Mouse (Mus musculus) adrenal gland, postnatal 25 days (tissue): Measurements from ENCODE around the gene Pif1. TPM values are rescaled to one million over a fixed set of nuclear protein-coding genes. Genes with fewer than 3 reads are reported as not detected.

Experiments used
- DNase-seq: peaks from one replicate; pipeline ENCODE4 v3.0.0; 2021; ENCODE audit warnings: mixed read lengths
- total RNA-seq: library from RNA; stranded (reverse); gene quantifications from 2 replicates; pipeline ENCODE4 v1.2.3, GENCODE M21; 2021

Pif1 gene
- total RNA-seq, 1 experiment from 2014 or later = 1.1 TPM

- DNase-seq = no peak
Measured at GRCm38 (mm10) chr9:65640838-65641410, 54.0 kb downstream of the Pif1 start.

DNA sequence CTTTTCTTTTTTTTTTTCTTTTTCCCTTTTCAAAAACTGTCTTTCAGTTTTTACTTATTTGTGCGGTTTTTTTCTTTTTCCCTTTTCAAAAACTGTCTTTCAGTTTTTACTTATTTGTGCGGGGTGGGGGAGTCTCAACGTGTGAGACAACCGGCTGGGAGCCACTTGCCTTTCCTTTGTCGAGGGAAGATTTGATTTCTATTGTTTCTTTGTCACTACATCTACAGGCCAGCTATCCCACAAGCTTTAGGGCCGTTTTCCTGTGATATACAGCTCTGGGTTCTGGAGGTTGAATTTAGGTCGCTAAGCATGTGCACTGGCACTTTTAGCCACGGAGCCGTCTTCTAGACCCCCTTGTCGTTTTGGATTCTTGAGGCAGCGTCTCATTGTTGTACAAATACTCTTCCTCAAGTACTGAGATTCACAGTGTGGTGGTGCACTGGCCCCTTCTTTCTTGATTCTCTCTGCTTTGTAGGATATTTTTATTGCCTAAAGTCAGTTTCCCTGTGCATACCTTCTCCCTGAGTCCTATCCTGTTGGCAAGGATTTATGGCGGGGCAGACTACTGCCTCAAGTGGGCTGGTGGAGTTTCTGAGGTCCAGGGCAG, 54.6 kb downstream of the Pif1 start:
- DNase-seq = no peak

GRCm38 (mm10) chr9:65642546-65642945, 55.6 kb downstream of the Pif1 start:
- DNase-seq = no peak

- peak; percentile 40 for DNase-seq
Measured at GRCm38 (mm10) chr9:65644960-65645359, 58.0 kb downstream of the Pif1 start.

Other genes with a start within 250 kb of the Pif1 start
- 16.1 and 19.0 TPM in 2 replicates for gene Pdcd7, start 241.1 kb upstream of the Pif1 start, total RNA-seq
- gene Ubap1l, start 226.1 kb upstream of the Pif1 start, total RNA-seq = 0.90 TPM in 1 of 2 replicates, not detected in the other
- 0.43 TPM in 1 of 2 replicates, not detected in the other for gene Kbtbd13, start 195.5 kb upstream of the Pif1 start, total RNA-seq
- gene Rasl12, start 188.7 kb upstream of the Pif1 start, total RNA-seq = 9.6 and 15.9 TPM in 2 replicates
- gene Slc51b, start 164.2 kb upstream of the Pif1 start, total RNA-seq = not detected in 2 replicates
- 16.9 and 20.1 TPM in 2 replicates for gene Mtfmt, start 151.4 kb upstream of the Pif1 start, total RNA-seq
- 42.3 and 54.8 TPM in 2 replicates for gene Spg21, start 126.2 kb upstream of the Pif1 start, total RNA-seq
- 2.1 and 3.5 TPM in 2 replicates for gene Ankdd1a, start 67.0 kb upstream of the Pif1 start, total RNA-seq
- 58.2 and 64.5 TPM in 2 replicates for gene Plekho2, start 7.1 kb upstream of the Pif1 start, total RNA-seq
- 51.5 and 63.3 TPM in 2 replicates for gene Rbpms2, start 42.5 kb downstream of the Pif1 start, total RNA-seq
- gene Oaz2, start 80.8 kb downstream of the Pif1 start, total RNA-seq = 90.9 and 131 TPM in 2 replicates
- gene Zfp609, start 240.4 kb downstream of the Pif1 start, total RNA-seq = 35.1 and 35.7 TPM in 2 replicates